Mouse (Mus musculus) retina, postnatal 1 day (tissue): ENCODE data around the gene Ntrk3.

ENCODE experiments used
- DNase-seq: peaks from one replicate; pipeline ENCODE4 v3.0.0-alpha.2; 2012

The Ntrk3 gene

GRCm38 (mm10) chr7:78440476-78440875 is 297.3 kb downstream of the Ntrk3 start:
- no peak for DNase-seq

- no peak for DNase-seq
Measured at GRCm38 (mm10) chr7:78439361-78440120, 298.3 kb downstream of the Ntrk3 start.

DNA sequence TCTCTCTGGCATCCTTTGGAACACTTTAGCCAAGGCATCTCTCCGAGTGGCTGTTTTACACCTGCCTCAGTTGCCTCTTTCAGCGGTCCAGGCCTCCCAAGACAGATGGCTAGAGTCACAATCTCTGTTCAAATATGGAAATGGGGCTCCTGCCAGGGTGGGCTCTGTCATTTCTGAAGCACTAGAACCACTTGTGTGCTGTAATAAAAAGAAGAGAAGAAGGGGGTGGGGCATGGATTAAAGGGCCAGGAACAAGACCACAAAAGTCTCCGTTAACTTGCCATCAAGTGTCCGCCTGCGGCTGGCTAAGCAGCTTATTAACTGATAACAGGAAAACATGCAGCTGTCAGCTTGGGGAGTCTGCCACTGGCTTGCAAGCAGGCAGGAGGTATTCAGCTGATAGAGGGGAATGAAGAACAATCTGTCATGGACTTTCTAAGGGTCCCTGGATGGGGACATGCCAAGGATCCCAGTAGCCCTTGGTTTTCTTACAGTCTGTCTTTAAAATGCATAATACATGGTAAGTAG is 304.1 kb downstream of the Ntrk3 start:
- peak; percentile 41 for DNase-seq

- DNase-seq: no peak
Measured at GRCm38 (mm10) chr7:78431611-78432010, 306.2 kb downstream of the Ntrk3 start.

DNA sequence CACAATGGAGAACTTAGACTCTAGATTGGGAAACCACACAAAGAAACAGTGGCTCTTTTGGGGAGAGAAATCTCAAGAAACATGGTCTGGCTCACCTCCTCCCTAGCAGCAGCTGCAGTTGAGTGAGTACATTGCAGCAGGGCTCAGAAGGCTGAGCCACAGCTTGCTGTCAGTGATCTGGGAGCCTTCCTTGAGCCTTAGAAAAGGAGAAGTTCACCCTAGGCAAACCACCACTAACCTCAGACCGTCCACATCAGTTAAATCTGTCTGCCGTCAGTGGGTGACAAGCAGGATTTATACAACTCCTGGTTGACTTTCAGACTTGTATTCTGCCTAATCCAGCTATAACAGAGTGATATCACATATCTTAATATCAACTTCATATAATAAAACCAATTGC is 325.6 kb downstream of the Ntrk3 start:
- DNase-seq: no peak

DNA sequence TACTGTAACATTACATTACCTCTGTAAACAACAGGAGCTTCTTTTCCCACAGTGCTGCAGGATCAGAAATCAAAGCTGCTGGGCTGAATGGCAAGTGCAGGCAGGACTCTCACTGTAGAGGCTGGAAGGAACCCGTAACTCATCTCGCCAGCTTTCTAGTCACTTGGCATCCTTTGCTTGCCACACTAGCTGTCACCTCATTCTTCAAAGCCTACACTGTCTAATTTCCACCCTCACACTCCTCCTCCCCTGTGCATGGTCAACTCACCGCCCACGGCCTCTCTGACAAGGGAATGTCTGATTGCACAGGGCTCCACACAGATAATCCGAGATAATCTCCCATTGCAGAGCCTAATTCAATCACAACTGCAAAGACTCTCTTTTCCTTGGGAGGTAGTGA is 327.8 kb downstream of the Ntrk3 start:
- DNase-seq: peak; percentile 30

- no peak for DNase-seq
Measured at GRCm38 (mm10) chr7:78406641-78407291, 331.0 kb downstream of the Ntrk3 start.

DNA sequence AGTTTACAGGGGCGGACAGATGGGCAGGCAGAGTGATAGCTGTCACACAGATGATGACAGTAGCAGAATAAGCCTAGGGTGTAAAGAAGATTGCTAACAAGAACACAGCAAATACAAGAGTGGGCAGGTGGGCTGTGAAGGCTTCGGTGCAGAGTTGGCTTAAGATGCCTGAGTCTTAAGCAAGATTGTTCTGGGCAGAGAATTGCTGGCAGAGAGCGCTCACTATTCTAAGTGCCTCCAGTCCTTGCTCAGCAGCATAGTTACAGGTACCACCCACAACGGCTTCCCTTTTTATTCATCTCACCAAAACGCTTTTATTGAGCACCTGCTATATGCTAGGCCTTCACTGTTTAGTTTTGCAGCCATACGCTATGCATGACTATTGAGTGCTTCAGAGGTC is 333.3 kb downstream of the Ntrk3 start:
- no peak for DNase-seq

GRCm38 (mm10) chr7:78402495-78402894 is 335.3 kb downstream of the Ntrk3 start:
- no peak for DNase-seq

- no peak for DNase-seq
Measured at GRCm38 (mm10) chr7:78400219-78400618, 337.6 kb downstream of the Ntrk3 start.

GRCm38 (mm10) chr7:78398377-78398776 is 339.4 kb downstream of the Ntrk3 start:
- DNase-seq: no peak

- DNase-seq: no peak
Measured at GRCm38 (mm10) chr7:78397215-78397614, 340.6 kb downstream of the Ntrk3 start.

GRCm38 (mm10) chr7:78390019-78390418 is 347.8 kb downstream of the Ntrk3 start:
- no peak for DNase-seq

GRCm38 (mm10) chr7:78388101-78388500 is 349.7 kb downstream of the Ntrk3 start:
- DNase-seq: peak; percentile 23

GRCm38 (mm10) chr7:78385971-78386370 is 351.8 kb downstream of the Ntrk3 start:
- DNase-seq: no peak

DNA sequence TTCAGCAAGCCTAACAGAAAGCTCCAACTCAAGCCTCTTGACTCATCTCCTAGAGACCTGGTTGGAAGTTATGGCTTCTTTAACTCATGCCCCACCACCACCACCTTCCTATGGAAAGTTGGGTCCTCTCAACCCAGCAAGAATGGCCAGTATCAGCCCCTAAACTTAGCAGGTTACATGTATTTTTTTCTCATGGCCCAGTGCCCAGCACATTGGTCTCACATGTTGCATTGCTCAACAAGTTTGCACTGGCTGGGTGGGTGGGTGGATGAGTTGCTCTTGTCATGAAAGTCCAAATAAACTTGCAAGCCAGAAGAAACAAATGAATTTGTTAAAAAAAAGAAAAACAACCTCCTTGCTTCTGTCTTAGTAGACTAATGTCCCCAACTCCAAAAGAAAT is 353.7 kb downstream of the Ntrk3 start:
- no peak for DNase-seq

DNA sequence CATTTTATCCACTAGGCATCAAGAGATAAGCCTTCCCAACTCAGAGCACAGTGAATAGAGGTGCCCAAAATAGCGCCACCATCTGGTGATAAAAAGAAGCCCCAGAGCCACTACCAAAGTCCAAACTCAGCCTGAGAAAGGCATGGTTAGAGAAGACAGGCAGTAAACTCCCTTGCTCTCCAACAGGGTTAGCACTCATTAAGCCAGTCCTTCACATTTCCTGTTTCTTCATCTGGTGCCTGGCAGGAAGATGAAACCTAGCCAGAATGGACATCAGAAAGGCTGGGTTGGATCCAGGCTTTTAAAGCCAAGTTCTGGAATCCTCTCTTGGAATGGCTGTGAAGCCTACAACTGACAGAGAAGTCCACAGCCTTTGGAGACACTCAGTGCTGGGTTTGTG is 355.7 kb downstream of the Ntrk3 start:
- no peak for DNase-seq

DNA sequence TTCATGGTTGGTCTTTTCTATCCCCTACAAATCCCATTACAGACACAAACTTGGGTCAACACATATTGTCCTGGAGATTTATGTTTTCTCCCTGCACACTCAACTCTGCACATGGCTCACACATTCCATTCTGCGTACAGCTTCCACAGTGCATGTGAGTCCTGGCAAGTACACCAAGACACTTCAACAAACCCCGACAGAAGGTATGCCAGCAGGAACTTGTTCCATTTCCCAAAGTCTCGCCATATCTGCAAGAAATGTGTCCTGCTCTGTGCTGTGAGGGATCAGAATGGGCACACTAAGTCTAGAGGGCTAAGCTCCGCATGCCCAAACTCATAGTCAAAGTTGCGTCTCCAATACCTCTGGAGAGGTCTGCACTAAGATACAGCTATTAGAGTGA is 358.0 kb downstream of the Ntrk3 start:
- DNase-seq: no peak

DNA sequence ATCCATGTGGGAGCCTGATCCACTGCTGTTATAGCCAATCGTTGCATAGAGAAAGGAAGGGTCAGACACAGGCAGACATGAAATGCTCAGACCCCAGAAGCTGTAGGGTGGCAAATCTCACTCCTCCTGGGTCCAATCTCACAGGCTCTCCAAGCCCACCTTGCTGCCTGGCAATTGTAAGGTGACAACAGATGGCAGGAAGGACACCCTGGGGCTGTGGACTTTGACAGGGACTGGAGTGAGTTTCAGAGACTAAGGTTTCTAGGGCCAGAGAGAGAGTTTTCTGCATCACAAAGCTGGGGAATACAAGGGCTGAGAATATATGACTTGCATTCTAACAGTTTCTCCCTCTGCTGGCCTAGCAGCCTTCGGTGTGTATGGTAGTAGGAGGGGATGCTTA is 359.5 kb downstream of the Ntrk3 start:
- no peak for DNase-seq

DNA sequence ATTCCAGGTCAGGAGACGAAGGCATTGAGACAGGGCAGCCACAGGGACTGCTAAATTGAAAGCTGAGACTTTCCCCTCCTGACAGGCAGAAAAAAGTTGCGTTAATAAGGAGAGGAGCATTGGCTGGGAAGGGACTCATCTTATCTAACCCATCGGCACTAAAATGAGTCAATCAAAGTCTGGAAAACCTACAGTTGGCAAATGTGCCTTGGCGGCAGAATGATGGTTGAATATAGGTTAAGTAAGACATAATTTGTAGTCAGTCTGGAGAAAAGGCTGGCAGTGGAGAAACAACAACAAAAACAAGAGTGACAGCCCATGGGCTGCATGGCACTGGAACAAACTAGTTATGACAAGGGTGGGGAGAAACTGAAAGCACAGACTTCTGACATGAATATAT is 360.9 kb downstream of the Ntrk3 start:
- DNase-seq: peak; percentile 3

- peak; percentile 50 for DNase-seq
Measured at GRCm38 (mm10) chr7:78361341-78362309, 376.2 kb downstream of the Ntrk3 start.

DNA sequence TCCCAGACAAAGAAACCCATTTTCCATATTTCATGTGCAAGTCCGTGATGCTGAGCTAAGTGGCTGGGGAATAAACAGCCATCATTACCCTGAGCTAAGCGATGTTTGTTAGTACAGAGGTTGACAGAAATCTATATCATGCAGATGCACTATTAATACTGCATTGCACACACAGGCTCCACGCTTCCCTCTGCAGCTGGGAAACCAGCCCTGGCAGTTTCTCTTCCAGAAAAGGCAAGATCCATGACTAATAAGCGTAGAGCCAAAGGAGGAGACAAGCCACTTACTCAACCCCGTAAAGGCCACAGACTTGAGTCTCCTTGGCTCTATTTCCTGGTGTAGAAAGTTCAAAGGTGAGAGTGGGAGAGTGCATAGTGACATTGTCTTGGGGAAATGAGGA is 390.3 kb downstream of the Ntrk3 start:
- DNase-seq: no peak

GRCm38 (mm10) chr7:78333422-78333821 is 404.4 kb downstream of the Ntrk3 start:
- no peak for DNase-seq
